Mouse (Mus musculus): ENCODE measurements around the gene Mrgpra2b. TPM values are rescaled to one million over a fixed set of nuclear protein-coding genes. Genes with fewer than 3 reads are reported as not detected.
"Not testable (repeated sequence)": the region's sequence is repeated elsewhere in the genome, so short reads cannot be mapped to it uniquely, and the experiment has no call there.

The Mrgpra2b gene
- not detected in 2 replicates for polyA plus RNA-seq (2014; fragmentation: Nextera tagmentation; extraction: Ambion mirVana)

DNA sequence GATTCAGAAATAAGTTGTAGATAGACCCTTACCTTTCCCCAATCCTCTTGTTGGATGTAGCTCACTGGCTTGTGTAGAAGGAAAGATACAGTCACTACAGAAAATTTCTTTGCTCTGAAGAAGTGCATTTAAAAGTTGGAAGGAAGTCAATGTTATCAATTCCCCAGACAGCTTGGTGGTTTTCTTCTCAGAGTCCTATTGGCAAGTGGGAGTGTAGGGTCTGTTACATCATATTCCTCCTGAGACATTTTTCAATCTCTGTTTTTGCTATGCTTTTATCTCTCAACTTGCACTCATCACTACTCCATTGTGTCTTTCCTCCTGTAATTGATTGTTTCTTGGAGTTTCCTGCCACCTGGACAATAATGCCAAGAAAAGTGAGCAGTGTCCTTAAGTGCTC, at the start of gene Mrgpra2b:
Gene Mrgpra2b (minus strand): TSS at position 101 of the 400 bp plus-strand sequence.
- no peak for ATAC-seq (ENCODE audit: insufficient number of reproducible peaks, insufficient read depth, low FRiP score, low read depth)

DNA sequence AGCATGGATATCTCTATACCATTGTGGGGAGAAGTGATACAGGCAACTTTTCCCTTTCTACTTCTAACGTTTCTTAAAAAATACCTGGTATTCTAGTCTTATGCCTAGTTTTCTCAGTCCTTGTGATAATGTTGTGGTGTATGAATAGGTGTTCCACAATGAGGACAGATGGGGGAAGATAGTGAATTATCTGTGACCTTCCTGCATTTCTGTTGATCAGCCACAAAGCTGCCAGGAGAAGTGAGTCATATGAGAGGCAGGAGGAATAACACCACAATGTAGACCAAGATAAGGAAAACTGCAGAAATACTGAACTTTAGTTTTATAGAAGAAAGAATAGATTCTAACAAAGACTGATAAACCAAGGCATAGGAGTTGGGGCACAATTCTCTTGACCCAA, 12.3 kb downstream of the Mrgpra2b start:
- ATAC-seq (ENCODE audit: insufficient number of reproducible peaks, insufficient read depth, low FRiP score, low read depth), result no peak
- WGBS, result 64% methylated on average over 1 of the region's 1 CpGs
- H3K27me3 ChIP-seq (ENCODE audit: control insufficient read depth, insufficient read depth, low read length), result no peaks in the 10 kb centered on the region

More for the DNA sequence above, at the start of gene Mrgpra2b:
- Histone ChIP-seq H3K27me3 (ENCODE audit: control insufficient read depth, insufficient read depth, low read length) (no peaks in the 10 kb centered on the region), H3K27ac (replicated peaks in 1 of 2; ENCODE audit: control insufficient read depth in 1 of 2, insufficient read depth in 1 of 2, low read depth in 2 of 2, low read length in 2 of 2) (no peak within 1 kb of the TSS), H3K9me3 (ENCODE audit: control insufficient read depth, low read length) (0 out of 2 replicates have a peak, but pooled peaks cover 10% of the 10 kb centered on the region), H3K4me3 (ENCODE audit: control insufficient read depth in 1 of 2, insufficient read depth in 1 of 2, low read depth in 1 of 2, low read length in 2 of 2) (no peak within 1 kb of the TSS), H3K4me1 (ENCODE audit: control insufficient read depth in 2 of 2, insufficient read depth in 2 of 2, low read length in 2 of 2) (no peaks in the 10 kb centered on the region), H3K36me3 (ENCODE audit: control insufficient read depth, insufficient read depth, low read length) (no peaks in the 10 kb centered on the region), H3K4me2 (ENCODE audit: low read length) (no peak within 1 kb of the TSS), H3K9ac (ENCODE audit: low read length) (no peak within 1 kb of the TSS)

DNA sequence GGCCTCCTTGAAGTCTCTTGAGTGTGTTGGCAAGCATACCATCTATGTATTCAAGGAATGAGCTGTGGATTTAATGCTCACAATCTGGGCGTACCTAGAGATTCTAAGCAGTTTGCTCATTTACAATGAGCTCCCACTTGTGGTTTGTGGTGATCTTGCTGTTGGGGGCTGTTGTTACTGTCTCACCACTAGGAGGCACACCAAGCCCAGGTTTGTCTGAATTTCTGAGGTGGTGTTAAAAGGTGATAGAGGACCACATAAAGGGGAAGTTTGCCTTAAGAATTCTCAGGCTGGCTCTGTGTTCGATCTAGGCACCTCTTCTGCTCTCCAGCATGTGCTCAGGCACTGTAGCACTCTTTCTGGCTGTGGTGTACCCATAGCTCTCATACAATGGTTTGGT, 13.6 kb downstream of the Mrgpra2b start:
- peaks cover 20% of the 10 kb centered on the region for H3K9me3 ChIP-seq (ENCODE audit: control insufficient read depth, low read length)
- 58% methylated on average over 2 of the region's 2 CpGs for WGBS
- no peak overlapping the region for H3K27ac ChIP-seq (replicated peaks in 1 of 2; ENCODE audit: control insufficient read depth in 1 of 2, insufficient read depth in 1 of 2, low read depth in 2 of 2, low read length in 2 of 2)

More for the DNA sequence above, 12.3 kb downstream of the Mrgpra2b start:
- no peak overlapping the region for H3K9ac ChIP-seq (ENCODE audit: low read length)
- H3K9me3 ChIP-seq (ENCODE audit: control insufficient read depth, low read length), result peaks cover 20% of the 10 kb centered on the region
- H3K4me1 ChIP-seq (ENCODE audit: control insufficient read depth in 2 of 2, insufficient read depth in 2 of 2, low read length in 2 of 2), result no peaks in the 10 kb centered on the region
- H3K27ac ChIP-seq (replicated peaks in 1 of 2; ENCODE audit: control insufficient read depth in 1 of 2, insufficient read depth in 1 of 2, low read depth in 2 of 2, low read length in 2 of 2), result no peak overlapping the region
- no peak overlapping the region for H3K4me2 ChIP-seq (ENCODE audit: low read length)
- H3K4me3 ChIP-seq (ENCODE audit: control insufficient read depth in 1 of 2, insufficient read depth in 1 of 2, low read depth in 1 of 2, low read length in 2 of 2), result no peak overlapping the region
- no peaks in the 10 kb centered on the region for H3K36me3 ChIP-seq (ENCODE audit: control insufficient read depth, insufficient read depth, low read length)

DNA sequence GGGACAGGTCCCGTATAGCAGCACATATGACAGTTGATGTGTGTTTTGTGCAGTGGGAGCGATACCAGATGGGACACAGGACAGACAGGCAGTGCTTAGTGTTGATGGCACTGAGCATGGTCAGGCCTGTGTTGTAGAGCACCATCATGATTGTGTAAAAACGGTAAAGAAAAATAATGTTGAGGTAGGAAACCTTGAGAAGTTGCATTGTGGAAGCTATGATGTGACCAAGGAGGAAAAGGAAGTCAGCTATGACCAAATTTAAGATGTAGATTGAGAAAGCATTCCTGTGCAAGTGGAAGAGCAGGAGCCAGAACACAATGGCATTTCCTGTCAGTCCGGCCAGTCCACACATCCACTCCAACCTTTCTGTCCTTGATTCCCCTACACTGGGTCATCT, 25.7 kb downstream of the Mrgpra2b start:
- no peaks in the 10 kb centered on the region for H3K4me1 ChIP-seq (ENCODE audit: control insufficient read depth in 2 of 2, insufficient read depth in 2 of 2, low read length in 2 of 2)
- H3K9me3 ChIP-seq (ENCODE audit: control insufficient read depth, low read length), result peaks cover 26% of the 10 kb centered on the region
- ATAC-seq (ENCODE audit: insufficient number of reproducible peaks, insufficient read depth, low FRiP score, low read depth), result no peak
- WGBS, result 69% methylated on average over 4 of the region's 4 CpGs
- H3K9ac ChIP-seq (ENCODE audit: low read length), result no peak overlapping the region
- H3K4me2 ChIP-seq (ENCODE audit: low read length), result no peak overlapping the region
- H3K27ac ChIP-seq (replicated peaks in 1 of 2; ENCODE audit: control insufficient read depth in 1 of 2, insufficient read depth in 1 of 2, low read depth in 2 of 2, low read length in 2 of 2), result no peak overlapping the region
- no peak overlapping the region for H3K4me3 ChIP-seq (ENCODE audit: control insufficient read depth in 1 of 2, insufficient read depth in 1 of 2, low read depth in 1 of 2, low read length in 2 of 2)
- no peaks in the 10 kb centered on the region for H3K36me3 ChIP-seq (ENCODE audit: control insufficient read depth, insufficient read depth, low read length)
- H3K27me3 ChIP-seq (ENCODE audit: control insufficient read depth, insufficient read depth, low read length), result no peaks in the 10 kb centered on the region

More for the DNA sequence above, 13.6 kb downstream of the Mrgpra2b start:
- H3K27me3 ChIP-seq (ENCODE audit: control insufficient read depth, insufficient read depth, low read length), result no peaks in the 10 kb centered on the region
- H3K4me1 ChIP-seq (ENCODE audit: control insufficient read depth in 2 of 2, insufficient read depth in 2 of 2, low read length in 2 of 2), result no peaks in the 10 kb centered on the region
- no peak overlapping the region for H3K4me2 ChIP-seq (ENCODE audit: low read length)
- H3K4me3 ChIP-seq (ENCODE audit: control insufficient read depth in 1 of 2, insufficient read depth in 1 of 2, low read depth in 1 of 2, low read length in 2 of 2), result no peak overlapping the region
- no peak for ATAC-seq (ENCODE audit: insufficient number of reproducible peaks, insufficient read depth, low FRiP score, low read depth)
- H3K9ac ChIP-seq (ENCODE audit: low read length), result no peak overlapping the region
- H3K36me3 ChIP-seq (ENCODE audit: control insufficient read depth, insufficient read depth, low read length), result no peaks in the 10 kb centered on the region

DNA sequence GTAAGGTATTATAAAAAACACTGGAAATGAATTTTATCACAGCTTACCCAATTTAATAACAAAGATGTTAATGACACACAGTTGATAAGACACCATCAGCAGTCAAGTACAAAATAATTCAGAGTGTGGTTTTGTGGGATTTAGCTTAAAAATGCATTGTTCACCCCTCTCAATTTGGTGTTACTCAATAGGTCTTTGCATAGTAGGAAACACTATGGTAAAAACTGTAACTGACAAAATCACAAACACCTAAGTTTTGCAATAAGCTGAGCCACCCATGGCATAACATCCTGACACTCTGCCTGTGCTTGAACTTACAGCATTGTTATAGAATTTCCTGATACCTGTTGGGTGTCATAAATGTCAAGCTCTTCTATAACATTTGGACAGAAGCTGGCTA, 37.4 kb downstream of the Mrgpra2b start:
- H3K27ac ChIP-seq (replicated peaks in 1 of 2; ENCODE audit: control insufficient read depth in 1 of 2, insufficient read depth in 1 of 2, low read depth in 2 of 2, low read length in 2 of 2); ATAC-seq (ENCODE audit: insufficient number of reproducible peaks, insufficient read depth, low FRiP score, low read depth); H3K9me3 ChIP-seq (ENCODE audit: control insufficient read depth, low read length); H3K36me3 ChIP-seq (ENCODE audit: control insufficient read depth, insufficient read depth, low read length); H3K27me3 ChIP-seq (ENCODE audit: control insufficient read depth, insufficient read depth, low read length); H3K4me3 ChIP-seq (ENCODE audit: control insufficient read depth in 1 of 2, insufficient read depth in 1 of 2, low read depth in 1 of 2, low read length in 2 of 2); H3K9ac ChIP-seq (ENCODE audit: low read length); H3K4me1 ChIP-seq (ENCODE audit: control insufficient read depth in 2 of 2, insufficient read depth in 2 of 2, low read length in 2 of 2); H3K4me2 ChIP-seq (ENCODE audit: low read length): not testable (repeated sequence)

DNA sequence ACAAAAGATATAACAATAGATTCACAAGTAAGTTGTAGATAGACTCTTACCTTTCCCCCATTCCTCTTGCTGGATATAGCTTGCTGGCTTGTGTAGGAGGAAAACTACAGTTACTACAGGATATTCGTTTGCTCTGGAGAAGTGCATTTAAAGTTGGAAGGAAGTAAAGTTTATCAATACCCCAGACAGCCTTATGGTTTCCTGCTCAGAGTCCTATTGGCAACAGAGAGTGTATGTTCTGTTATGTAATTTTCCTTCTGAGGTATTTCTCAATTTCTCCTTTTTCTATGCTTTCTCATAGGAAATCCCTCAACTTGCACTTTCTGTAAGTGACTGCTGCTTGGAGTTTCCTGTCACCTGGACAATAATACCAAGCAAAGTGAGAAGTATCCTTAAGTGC, 39.2 kb downstream of the Mrgpra2b start:
- H3K4me2 ChIP-seq (ENCODE audit: low read length); H3K27ac ChIP-seq (replicated peaks in 1 of 2; ENCODE audit: control insufficient read depth in 1 of 2, insufficient read depth in 1 of 2, low read depth in 2 of 2, low read length in 2 of 2); H3K27me3 ChIP-seq (ENCODE audit: control insufficient read depth, insufficient read depth, low read length); H3K9ac ChIP-seq (ENCODE audit: low read length); H3K36me3 ChIP-seq (ENCODE audit: control insufficient read depth, insufficient read depth, low read length); H3K4me3 ChIP-seq (ENCODE audit: control insufficient read depth in 1 of 2, insufficient read depth in 1 of 2, low read depth in 1 of 2, low read length in 2 of 2); ATAC-seq (ENCODE audit: insufficient number of reproducible peaks, insufficient read depth, low FRiP score, low read depth); H3K9me3 ChIP-seq (ENCODE audit: control insufficient read depth, low read length); H3K4me1 ChIP-seq (ENCODE audit: control insufficient read depth in 2 of 2, insufficient read depth in 2 of 2, low read length in 2 of 2): not testable (repeated sequence)
- WGBS, result no CpG with 5 or more reads among the region's 1 CpGs

DNA sequence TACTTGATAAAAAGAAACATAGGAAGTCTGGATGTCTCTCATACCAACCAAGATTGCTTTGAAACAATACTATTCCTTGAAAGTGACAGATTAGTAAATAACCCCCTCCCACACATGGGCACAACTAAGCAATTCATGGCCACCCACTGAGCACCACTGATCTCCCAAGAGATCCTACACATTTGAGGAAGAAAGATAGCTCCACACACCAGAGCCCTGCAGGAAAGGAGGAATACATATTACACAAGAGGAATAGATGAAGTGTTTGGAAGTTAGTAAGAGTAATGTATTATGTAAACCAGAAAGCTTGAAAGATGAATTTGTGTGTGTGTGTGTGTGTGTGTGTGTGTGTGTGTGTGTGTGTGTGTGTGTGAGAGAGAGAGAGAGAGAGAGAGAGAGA, 45.5 kb downstream of the Mrgpra2b start:
- H3K9ac ChIP-seq (ENCODE audit: low read length); H3K27me3 ChIP-seq (ENCODE audit: control insufficient read depth, insufficient read depth, low read length); H3K4me1 ChIP-seq (ENCODE audit: control insufficient read depth in 2 of 2, insufficient read depth in 2 of 2, low read length in 2 of 2); H3K36me3 ChIP-seq (ENCODE audit: control insufficient read depth, insufficient read depth, low read length); H3K4me2 ChIP-seq (ENCODE audit: low read length); H3K27ac ChIP-seq (replicated peaks in 1 of 2; ENCODE audit: control insufficient read depth in 1 of 2, insufficient read depth in 1 of 2, low read depth in 2 of 2, low read length in 2 of 2); ATAC-seq (ENCODE audit: insufficient number of reproducible peaks, insufficient read depth, low FRiP score, low read depth); H3K4me3 ChIP-seq (ENCODE audit: control insufficient read depth in 1 of 2, insufficient read depth in 1 of 2, low read depth in 1 of 2, low read length in 2 of 2); H3K9me3 ChIP-seq (ENCODE audit: control insufficient read depth, low read length): not testable (repeated sequence)

DNA sequence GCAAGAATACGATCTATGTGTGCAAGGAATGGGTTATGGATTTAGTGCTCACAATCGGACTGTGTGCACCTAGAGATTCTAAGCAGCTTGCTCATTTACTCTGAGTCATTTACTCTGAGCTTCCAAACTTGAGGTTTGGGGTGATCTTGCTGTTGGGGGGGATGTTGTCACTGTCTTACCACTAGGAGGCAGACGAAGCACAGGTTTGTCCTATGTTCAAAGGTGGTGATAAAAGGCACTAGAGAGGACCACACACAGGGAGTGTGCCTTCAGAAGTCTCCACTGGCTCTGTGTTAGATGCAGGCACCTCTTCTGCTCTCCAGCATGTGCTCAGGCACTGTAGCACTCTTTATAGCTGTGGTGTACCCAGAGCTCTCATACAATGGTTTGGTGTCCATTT, 54.8 kb downstream of the Mrgpra2b start:
- H3K4me2 ChIP-seq (ENCODE audit: low read length); H3K27me3 ChIP-seq (ENCODE audit: control insufficient read depth, insufficient read depth, low read length); H3K27ac ChIP-seq (replicated peaks in 1 of 2; ENCODE audit: control insufficient read depth in 1 of 2, insufficient read depth in 1 of 2, low read depth in 2 of 2, low read length in 2 of 2); H3K9me3 ChIP-seq (ENCODE audit: control insufficient read depth, low read length); H3K9ac ChIP-seq (ENCODE audit: low read length); H3K4me1 ChIP-seq (ENCODE audit: control insufficient read depth in 2 of 2, insufficient read depth in 2 of 2, low read length in 2 of 2); H3K4me3 ChIP-seq (ENCODE audit: control insufficient read depth in 1 of 2, insufficient read depth in 1 of 2, low read depth in 1 of 2, low read length in 2 of 2); H3K36me3 ChIP-seq (ENCODE audit: control insufficient read depth, insufficient read depth, low read length); ATAC-seq (ENCODE audit: insufficient number of reproducible peaks, insufficient read depth, low FRiP score, low read depth): not testable (repeated sequence)
- WGBS, result 15% methylated on average over 1 of the region's 3 CpGs
